Mouse (Mus musculus) hematopoietic stem cell, adult 5-6 weeks (primary cell): ENCODE data around the gene Snrpd2. TPM values are rescaled to one million over a fixed set of nuclear protein-coding genes. Genes with fewer than 3 reads are reported as not detected.
A peak's percentile ranks its signal among the peaks of the same experiment; 100 is the strongest.
"Not testable (repeated sequence)": the region's sequence is repeated elsewhere in the genome, so short reads cannot be mapped to it uniquely, and the experiment has no call there.

Experiments used
- ATAC-seq, 2 experiments: fragments of 125-278 bp in 1 of 2; replicated peaks in 1 of 2; 2 replicates each; pipeline ENCODE4 v1.8.0; 2016 to 2017; ENCODE audit warnings: inconsistent platforms in 2 of 2, mild to moderate bottlenecking in 2 of 2, moderate number of reproducible peaks in 2 of 2, low read depth in 1 of 2, moderate TSS enrichment in 1 of 2; ENCODE audit not compliant: low FRiP score in 2 of 2, poor library complexity in 2 of 2, severe bottlenecking in 2 of 2, insufficient read depth in 1 of 2, low TSS enrichment in 1 of 2
- total RNA-seq: library from RNA; stranded (forward); fragments of 172-1452, 232-1000 nt; gene quantifications from 2 replicates; pipeline ENCODE4 v1.2.3, GENCODE M21; 2017

The Snrpd2 gene
- total RNA-seq, 1 experiment from 2014 or later, result 55.1 TPM

DNA sequence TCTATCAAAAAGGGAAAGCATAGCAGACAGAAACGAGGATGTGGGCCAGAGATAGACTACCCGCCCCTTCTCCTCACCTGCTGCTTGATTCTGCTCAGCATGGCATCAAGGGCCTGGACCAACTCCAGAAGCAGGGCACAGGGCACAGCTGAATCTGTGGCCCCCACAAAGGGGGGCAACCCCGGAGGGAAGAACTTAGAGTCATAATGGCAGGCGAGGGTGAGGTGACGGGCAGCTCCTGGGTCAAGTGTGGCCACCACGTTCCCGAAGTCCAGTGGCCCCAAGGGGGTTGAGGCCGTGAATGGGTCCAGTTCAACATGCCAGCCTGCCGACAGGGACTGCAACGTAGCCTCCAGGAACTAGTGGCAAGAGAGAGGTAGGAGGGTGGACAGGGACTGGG is 2.7 kb upstream of the Snrpd2 start:
- no peak for ATAC-seq

DNA sequence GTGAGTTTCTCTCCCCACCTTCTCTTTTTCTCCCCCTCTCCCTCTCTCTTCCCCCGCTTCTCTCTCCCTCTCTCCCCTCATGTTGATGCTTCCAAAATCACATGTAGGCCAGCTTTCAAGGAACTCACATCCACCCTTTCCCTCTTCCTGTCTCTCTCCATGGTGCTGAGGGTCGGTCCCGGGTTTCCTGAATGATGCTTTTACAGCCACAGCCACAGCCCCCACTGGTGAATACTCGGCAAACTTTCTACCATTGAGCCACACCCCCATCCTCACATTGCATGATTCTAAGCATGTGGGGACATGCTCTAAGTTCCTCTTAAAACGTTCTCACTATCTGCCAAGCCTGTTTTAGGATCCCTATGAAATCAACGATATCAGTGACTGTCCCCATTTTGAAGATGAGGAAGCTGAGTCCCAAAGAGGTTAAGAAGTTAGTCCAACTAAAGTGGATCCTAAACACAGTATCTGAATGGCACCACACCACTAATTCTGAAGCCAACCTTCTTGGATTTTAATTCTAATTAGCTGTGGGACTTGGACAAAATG is 2.0 kb upstream of the Snrpd2 start:
- ATAC-seq, result no peak

DNA sequence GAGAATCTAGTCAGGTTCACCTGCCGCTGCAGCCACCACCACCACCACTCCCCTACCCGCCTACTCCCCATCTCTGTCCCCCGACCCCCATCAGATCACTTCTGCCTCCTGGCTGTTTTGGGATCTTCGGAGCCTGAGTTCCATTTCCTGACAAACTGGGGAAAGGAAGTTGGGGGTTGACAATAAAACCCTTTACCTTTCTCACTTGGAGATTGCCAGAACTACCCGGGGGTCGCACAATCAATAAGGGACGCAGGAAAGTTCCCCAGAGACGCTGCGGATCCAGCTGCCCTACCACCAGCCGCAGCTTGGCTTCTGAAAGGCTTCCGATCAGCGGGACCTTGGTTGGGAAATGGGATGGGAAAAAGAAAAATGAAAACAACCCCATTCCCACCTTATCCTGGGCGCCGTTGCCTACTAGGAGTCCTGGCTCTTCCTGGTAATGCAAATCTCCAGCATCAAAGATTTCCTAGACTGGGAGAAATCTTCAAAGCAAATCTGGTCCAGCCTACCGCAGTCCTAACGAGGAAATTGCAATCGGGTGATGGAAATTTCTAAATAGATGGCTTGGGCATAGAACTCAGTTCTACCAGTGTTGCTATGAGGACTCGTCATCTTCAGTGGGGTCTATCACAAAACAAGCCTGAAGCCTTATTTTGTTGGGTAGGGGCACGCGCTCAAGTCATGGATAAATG is 1.2 kb upstream of the Snrpd2 start:
- no peak for ATAC-seq

DNA sequence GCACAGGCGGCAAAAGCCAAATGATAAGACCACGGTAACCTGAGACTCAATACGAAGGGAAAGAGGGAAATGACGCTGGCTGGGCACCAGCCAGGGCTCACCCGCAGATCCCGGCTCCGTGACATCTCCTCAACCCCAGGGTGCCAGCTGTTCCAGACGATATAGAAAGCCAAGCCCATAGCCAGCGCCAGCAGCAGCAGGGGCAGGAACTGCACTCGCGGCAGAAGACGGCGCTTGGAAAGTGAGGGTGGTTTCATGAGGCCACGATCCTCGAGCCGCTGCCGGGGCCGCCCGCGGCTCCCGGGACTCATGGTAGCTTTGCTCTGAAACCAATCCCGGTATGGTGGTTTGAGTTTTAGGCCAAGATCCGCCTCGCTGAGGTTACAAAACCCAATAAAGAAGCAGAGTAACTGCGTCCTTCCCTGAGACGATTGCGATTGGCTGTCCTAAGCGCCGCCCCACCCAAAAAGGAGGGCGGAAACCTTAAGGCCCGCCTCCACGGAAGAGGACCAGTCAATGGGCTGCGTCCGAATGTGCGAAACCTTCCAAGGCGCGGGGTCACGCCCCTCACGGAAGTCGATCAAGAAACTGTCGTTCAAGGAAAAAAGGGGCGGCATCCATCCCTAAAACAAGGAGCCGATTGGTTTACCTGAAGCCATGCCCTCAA is 514 bp upstream of the Snrpd2 start, which contains the start of gene Qpctl:
Qpctl (minus strand) TSS at position 417 of the 667 bp plus-strand sequence.
- ATAC-seq, result peak; percentile 91 to 92

DNA sequence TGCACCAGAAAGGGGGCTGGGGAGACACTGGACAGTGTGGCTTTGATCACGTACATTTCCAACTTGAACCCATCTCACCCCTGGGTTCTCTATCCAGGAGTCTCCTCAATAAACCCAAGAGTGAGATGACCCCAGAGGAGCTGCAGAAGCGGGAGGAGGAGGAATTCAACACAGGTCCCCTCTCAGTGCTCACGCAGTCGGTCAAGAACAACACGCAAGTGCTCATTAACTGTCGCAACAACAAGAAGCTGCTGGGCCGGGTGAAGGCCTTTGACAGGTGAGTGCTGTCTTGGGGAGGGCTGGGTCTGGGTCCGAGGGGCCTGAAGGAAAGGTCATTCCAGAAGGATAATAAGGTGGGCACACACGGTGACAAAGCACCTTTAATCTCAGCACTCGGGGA is 1.6 kb downstream of the Snrpd2 start:
- not testable (repeated sequence) for ATAC-seq

DNA sequence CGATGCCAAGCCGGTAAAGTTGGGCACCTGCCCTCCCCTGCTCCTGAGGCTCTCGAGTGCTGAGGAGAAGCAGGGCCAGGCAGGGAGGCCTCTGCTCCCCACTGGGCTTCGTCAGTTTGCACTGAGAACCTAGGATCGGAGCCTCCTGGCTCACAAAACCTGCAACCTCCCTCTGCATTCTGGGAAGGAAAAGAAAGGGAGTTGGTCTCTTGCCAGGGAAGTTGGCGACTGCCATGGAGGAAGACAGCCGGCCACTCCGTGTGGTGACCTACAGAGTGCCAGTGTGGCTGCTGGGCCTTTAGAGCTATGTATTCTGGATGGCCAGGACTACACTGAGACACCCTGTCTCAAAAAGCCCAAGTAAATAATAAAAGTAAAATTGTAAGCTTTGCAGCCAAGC is 5.3 kb downstream of the Snrpd2 start:
- no peak for ATAC-seq

DNA sequence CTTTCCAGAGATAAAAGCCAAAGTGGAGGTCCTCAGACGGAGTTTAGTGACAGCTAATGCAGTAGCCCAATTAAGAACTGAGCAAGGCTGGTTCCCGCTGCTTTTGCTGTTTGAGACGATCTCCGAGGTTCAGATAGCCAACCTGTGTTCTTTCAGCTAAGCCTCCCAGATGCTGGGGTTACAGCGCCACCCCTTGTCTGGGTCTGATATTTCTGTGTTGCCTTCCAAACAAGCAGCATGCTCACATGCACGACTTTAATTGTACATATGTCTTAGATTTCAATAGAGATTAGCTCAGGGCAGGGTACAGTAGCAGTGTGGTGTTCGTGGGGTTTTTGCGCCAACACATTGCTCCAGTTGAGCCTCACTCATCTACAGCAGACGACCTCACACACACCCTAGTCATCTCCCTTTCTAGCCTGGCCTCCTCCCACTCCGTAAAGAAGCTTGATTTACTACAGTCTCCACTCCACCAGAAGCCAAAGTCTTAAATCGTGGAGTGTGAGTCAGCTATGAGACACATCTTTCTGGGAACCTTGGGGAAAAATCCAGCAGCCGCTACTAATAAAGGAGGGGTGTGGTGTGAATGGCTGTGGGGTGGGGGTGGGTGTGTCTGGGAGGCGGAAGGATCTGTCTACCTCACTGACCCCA is 6.4 kb downstream of the Snrpd2 start:
- ATAC-seq, result no peak

DNA sequence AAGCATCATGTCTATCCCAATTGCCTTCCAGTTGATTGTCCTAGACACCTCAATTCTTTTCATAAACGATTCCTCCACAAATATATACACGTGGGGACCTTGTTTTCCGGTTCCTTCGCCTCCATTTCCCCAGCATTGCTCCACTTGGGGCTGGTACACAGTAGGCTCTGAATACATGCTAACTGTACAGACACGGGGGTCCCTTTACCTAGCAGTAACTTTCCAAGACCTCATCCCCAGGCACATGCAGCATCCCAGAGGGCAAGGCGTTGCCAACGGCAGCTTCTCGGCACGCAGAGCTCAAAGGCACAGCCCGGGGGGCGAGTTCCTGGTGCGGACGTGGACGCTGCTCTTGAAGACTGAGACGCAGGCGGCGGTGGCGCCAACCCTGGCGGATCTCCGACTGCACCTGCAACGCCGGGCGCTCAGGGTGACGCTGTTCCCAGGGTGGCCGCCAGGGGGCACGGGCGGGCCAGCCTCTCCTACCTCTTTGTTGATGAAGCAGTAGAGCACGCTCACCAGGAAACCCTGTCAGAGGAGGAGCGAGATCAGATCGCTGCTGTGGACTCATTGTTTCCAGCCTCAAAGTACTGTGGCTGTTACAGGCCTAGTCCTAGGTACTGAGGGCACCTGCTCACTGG is 7.8 kb downstream of the Snrpd2 start:
- ATAC-seq, result peak; percentile 88 to 94

DNA sequence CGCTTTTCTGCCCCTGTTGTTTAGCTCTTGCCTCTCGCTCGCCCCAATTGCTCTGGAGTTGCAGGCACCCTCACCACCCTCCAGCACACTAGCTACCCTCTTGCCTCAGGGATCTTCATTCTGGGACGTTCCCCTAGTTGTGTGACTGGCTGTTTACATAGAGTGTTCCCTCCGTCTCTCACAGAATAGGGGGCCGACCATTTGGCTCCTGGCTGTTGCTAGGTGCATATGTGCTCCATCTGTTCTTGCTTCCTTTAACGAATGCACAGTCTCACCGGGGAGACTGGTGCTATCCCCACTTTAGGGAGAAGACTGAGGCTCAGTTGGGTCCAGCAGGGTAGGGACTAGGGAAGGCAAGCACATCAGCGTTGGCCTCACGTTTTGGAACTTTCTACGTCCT is 9.1 kb downstream of the Snrpd2 start:
- no peak for ATAC-seq

DNA sequence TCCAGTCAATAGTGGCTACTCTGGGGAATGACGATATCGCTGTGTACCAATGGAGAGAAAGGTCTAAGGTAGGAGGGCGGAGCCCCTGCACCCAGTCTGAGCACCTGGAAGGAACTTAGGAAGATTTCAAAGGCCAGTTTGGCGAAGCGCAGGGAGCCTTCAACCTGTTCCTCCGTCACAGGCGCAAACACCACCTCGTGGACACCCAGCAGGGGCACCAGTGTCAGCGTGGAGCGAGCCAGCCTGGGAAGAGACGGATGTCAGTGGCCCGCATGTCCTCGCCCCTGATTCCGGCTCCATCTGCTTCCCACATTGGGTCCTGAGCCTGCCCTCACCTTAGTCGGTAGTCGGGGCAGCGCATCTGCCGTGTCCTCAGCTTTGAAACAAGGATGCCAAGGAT is 9.9 kb downstream of the Snrpd2 start:
- no peak for ATAC-seq

DNA sequence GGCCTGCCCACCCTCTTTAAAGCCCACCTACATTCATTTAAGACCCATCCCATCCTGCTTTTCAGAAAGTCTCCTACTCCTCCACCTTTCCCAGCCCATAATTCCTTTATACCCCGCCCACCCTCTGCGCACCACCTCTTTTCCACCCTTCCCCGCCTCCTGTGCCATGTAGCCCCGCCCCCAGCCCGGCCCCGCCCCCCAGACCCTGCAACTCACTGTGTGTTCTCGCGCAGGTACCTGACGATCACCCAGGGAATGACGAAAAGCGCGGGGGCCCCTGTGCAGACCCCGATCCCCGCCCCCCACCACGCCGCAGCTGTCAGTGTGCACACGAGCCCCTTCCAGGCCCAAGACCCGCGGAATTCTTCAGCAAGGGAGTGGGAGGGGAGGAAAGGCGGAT is 10.6 kb downstream of the Snrpd2 start:
- no peak for ATAC-seq

DNA sequence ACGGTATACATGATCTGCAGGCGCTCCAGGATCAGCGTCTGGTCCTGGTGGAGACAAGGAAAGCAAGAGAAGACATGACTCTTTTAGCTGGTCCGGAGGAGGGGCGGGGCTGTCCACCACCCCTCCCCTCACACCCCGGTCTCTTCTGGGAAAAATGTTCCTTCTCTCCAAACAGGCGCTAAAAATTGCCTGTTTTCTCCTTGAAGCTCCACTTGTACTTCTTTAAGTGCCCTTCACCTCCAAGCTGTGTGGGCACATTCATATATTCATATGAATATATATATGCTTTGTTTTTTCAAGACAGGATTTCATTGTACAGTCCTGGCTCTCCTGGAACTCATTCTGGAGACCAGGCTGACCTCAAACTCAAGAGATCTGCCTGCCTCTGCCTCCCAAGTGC is 13.4 kb downstream of the Snrpd2 start:
- no peak for ATAC-seq

DNA sequence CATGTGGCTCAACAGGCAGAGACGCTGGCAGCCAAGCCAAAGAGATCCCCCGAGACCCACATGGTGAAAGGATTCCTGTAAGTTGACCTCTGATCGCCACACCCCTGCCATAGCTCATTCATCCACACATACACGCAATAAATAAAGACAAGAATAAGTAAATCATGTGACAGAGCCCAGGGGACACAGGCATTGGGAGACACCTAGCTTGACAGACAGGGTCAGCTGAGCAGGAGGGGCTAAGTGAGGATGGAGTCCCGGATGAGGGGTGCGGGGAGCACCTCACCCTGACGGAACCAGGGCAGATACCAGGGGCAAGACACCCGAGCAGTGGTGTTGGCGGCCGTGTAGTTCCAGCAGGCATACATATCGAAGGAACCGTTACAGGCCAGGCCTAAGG is 14.2 kb downstream of the Snrpd2 start:
- ATAC-seq, result no peak

DNA sequence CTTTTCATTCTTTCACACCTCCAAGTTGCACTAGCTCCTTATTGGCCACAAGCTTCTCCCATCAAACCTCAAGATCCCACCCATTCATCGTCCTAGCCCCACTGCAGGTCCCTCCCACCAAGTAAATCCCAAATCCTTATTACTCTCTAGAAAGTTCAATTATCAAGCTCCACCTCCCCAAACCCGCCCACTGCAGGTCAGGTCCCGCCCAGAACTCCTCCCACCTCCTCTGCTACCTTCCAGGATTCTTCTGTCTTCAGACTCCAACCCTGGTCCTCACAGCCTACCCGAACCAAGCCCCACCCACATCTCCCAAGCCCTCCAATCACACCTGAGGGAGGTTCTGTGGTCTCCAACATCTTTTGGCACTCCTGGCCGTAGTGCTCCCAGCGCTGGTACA is 14.7 kb downstream of the Snrpd2 start:
- ATAC-seq, result peak; percentile 20 to 25; a peak in 1 of 4 replicates

DNA sequence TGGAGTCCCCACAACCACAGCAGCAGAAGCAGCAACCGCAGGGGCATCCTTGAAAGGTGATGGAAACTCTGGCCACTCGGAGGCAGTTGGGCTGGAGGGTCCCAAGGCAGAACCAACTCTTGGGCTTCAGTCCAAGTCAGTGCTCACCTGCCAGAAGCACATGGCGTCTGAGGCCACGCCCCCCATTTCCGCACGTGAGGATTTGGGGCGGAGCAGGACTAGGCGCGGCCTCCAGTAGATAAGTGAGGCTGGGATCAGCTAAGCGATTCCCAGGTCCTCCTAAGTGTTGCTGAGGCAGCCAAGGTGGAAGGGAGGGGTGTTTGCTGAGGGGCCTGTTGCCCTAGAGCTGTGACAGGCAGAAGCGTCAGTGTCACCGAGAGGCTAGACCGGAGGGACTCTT is 15.5 kb downstream of the Snrpd2 start:
- ATAC-seq, result peak; percentile 25 to 29; a peak in 1 of 4 replicates

DNA sequence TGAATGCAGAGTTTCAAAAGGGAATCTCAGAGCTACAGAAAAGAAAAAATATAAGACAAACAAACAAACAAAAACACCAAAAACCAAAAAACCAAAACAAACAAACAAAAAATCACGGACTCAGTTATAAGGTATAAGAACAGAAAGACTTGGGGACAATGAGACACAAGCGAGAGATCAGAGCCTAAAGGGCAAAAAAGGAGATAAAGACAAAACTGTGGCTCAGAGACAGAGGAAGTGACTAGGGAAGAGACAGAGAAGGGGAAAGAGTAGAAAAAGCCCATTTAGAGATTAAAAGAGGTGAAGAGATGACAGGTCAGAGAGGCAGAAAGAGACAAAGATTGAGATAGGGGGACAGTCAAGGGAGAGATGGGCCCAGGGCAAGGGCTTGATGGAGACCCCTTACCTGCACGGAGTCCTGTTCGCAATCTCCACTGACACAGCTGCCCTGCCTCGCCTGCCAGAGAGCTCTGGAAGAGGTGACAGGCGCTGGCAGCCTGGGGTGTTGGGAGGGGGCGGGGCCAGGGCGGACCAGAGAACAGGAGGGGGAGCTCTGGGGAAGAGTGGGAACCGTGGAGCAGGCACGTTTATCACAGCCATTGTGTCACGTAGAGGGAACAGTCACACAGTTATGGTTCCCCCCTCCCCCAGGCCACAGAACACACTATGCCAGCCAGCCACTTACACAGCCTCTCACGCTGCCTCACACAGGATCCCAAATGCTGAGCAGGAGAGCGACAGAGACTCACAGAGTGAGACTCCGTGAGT is 16.3 kb downstream of the Snrpd2 start, which contains the start of gene Gipr:
Gipr (minus strand) TSS at position 472 of the 768 bp plus-strand sequence.
- peak; percentile 33 to 38; a peak in 1 of 4 replicates for ATAC-seq

DNA sequence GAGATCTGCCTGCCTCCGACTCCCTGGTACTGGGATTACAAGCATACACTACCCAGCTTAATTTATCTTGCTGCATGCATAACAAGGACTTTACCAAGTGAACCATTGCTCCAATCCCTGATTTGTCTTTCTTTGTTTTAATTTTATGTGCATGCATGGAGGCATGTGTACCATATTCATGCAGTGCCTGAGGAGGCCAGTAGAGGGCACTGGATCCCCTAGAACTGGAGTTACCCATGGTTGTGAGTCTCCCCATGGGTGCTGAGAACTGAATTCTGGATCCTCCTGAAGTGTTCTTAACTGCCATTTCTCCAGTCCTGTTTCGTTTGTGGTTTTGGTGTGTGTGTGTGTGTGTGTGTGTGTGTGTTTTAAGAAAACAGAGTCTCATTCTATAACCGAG is 17.5 kb downstream of the Snrpd2 start:
- ATAC-seq, result no peak
